Mouse (Mus musculus) midbrain, embryonic 16.5 days (tissue): ENCODE measurements around the gene Mras. TPM values are rescaled to one million over a fixed set of nuclear protein-coding genes. Genes with fewer than 3 reads are reported as not detected.

Experiments
- ATAC-seq: fragments of 200-750 bp; cut with Nextera tagmentation; 2 replicates; pipeline ENCODE4 v1.8.0; 2017; ENCODE audit warnings: moderate TSS enrichment
- H3K27ac ChIP-seq: fragments of 300-500 bp; sonication (generic); 2 replicates; pipeline ENCODE4 v1.5.1; 2014; ENCODE audit warnings: mild to moderate bottlenecking, low read length, mixed read lengths
- H3K27me3 ChIP-seq: fragments of 300-500 bp; sonication (generic); 2 replicates; pipeline ENCODE4 v1.6.1; 2014; ENCODE audit warnings: low read depth, low read length, mixed read lengths; ENCODE audit not compliant: control insufficient read depth, insufficient read depth
- H3K36me3 ChIP-seq: fragments of 300-500 bp; sonication (generic); 2 replicates; pipeline ENCODE4 v1.6.1; 2014; ENCODE audit warnings: mild to moderate bottlenecking, low read length, moderate library complexity, mixed read lengths; ENCODE audit not compliant: control insufficient read depth, insufficient read depth
- H3K4me1 ChIP-seq: fragments of 300-500 bp; sonication (generic); 2 replicates; pipeline ENCODE4 v1.6.1; 2014; ENCODE audit warnings: mild to moderate bottlenecking, low read length, mixed read lengths; ENCODE audit not compliant: control insufficient read depth, insufficient read depth
- H3K4me2 ChIP-seq: fragments of 300-500 bp; sonication (generic); 2 replicates; pipeline ENCODE4 v1.6.1; 2014; ENCODE audit warnings: mild to moderate bottlenecking, low read length, mixed read lengths
- H3K4me3 ChIP-seq: fragments of 300-500 bp; sonication (generic); 2 replicates; pipeline ENCODE4 v1.5.1; 2014; ENCODE audit warnings: low read depth, mild to moderate bottlenecking, low read length, moderate library complexity, mixed read lengths
- H3K9ac ChIP-seq: fragments of 300-500 bp; sonication (generic); 2 replicates; pipeline ENCODE4 v1.6.1; 2014; ENCODE audit warnings: low read depth, low read length, mixed read lengths
- H3K9me3 ChIP-seq: fragments of 300-500 bp; sonication (generic); replicated peaks from 2 replicates; pipeline ENCODE4 v1.6.1; 2014; ENCODE audit warnings: mild to moderate bottlenecking, low read length, mixed read lengths; ENCODE audit not compliant: control insufficient read depth, poor library complexity, severe bottlenecking
- WGBS: fragments of 180-500 bp; shearing (Covaris S2); extraction: QIAGEN DNeasy Blood & Tissue Kit; methylation state at CpG from one replicate; pipeline ENCODE4 v1.1.7; 2014; 5-methylcytosine and 5-hydroxymethylcytosine counted together
- polyA plus RNA-seq: library from polyadenylated mRNA; unstranded; fragments of >200 nt; fragmentation: Nextera tagmentation; extraction: Ambion mirVana; gene quantifications from 2 replicates; pipeline ENCODE4 v1.2.1, GENCODE M21; 2015

Mras gene
- polyA plus RNA-seq, 1 experiment from 2014 or later: 51.2 TPM

DNA sequence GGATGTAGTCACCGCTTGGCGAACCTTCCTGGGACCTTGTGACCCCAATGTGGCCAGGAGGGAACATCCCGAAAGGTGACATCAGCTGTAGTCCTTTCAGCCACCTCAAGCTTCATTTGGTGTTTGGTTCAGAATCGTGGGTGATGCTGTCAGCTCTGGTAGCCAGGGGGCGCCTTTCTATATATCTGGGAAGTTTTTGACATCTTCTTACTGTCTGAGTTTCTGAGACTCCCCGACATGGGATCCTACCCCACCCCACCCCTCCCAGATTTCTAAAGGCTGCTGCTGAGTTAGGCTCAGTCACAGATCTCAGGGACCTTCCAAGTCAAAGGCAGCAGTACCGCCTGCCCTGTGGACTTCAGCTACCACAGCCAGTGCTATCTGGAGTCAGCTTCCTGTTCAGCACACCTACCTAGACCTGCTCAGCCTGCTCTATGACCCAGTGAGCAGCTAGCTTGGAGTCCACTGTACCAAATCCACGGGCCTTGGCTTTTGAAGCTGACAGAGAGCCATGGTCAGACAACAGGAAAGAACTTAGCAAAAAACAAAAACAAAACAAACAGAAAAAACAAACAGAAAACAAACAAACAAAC, 32.6 kb upstream of the Mras start:
- H3K9ac ChIP-seq: no peak overlapping the region
- H3K36me3 ChIP-seq: peaks cover 2% of the 10 kb centered on the region; the same call in 1 of the 2 replicates
- no peaks in the 10 kb centered on the region for H3K9me3 ChIP-seq
- no peaks in the 10 kb centered on the region for H3K27me3 ChIP-seq
- WGBS: 70% methylated on average over 8 of the region's 8 CpGs
- H3K27ac ChIP-seq: no peak overlapping the region
- ATAC-seq: no peak
- H3K4me3 ChIP-seq: no peak overlapping the region
- H3K4me1 ChIP-seq: no peaks in the 10 kb centered on the region
- H3K4me2 ChIP-seq: no peak overlapping the region

DNA sequence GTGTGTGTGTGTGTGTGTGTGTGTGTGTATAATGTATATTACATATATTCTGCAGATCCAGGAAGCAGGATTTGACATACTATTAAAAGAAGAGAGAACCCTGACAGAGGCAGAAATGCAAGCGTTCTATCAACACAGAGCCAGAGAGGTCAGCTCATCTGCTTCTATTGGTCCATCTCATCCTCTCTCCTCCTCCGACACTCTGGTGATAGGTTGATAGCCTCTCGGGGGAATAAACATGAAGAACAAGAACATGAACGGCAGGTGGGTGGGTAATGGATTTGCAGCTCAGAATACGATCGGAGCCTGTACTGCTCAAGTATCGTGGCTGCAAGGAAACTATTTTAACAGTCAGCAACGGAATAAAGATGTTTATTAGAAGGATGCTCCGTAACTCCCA, 31.4 kb upstream of the Mras start:
- no peak for ATAC-seq
- Histone ChIP-seq H3K27me3 (no peaks in the 10 kb centered on the region), H3K36me3 (no peaks in the 10 kb centered on the region), H3K27ac (no peak overlapping the region), H3K4me1 (no peaks in the 10 kb centered on the region), H3K4me2 (no peak overlapping the region), H3K9me3 (no peaks in the 10 kb centered on the region), H3K4me3 (no peak overlapping the region), H3K9ac (no peak overlapping the region)
- 70% methylated on average over 9 of the region's 9 CpGs for WGBS

DNA sequence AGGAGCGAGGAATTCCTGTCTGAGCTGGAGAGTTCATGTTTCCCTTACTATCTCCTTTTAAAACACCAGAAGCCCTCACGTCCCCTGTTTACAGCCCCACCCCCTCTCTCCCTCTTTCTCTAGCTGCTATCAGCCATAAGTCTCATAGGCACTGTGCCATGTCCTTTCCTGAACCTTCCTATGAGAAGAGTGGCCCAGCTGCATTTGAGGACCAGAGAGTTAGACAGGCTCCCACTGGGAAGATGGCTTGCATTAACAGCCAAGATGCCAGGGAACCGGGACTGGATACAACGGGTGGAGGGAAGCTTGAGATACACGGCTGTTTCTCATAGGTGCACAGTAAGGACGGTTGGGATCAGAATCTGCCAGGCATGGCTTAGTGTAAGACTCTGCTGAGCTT, 27.7 kb upstream of the Mras start:
- no peak for ATAC-seq
- H3K27ac ChIP-seq: no peak overlapping the region
- H3K9ac ChIP-seq: no peak overlapping the region
- H3K4me1 ChIP-seq: no peaks in the 10 kb centered on the region
- no peaks in the 10 kb centered on the region for H3K36me3 ChIP-seq
- no peak overlapping the region for H3K4me2 ChIP-seq
- H3K9me3 ChIP-seq: no peaks in the 10 kb centered on the region
- H3K27me3 ChIP-seq: no peaks in the 10 kb centered on the region
- no peak overlapping the region for H3K4me3 ChIP-seq
- WGBS: 83% methylated on average over 6 of the region's 6 CpGs

DNA sequence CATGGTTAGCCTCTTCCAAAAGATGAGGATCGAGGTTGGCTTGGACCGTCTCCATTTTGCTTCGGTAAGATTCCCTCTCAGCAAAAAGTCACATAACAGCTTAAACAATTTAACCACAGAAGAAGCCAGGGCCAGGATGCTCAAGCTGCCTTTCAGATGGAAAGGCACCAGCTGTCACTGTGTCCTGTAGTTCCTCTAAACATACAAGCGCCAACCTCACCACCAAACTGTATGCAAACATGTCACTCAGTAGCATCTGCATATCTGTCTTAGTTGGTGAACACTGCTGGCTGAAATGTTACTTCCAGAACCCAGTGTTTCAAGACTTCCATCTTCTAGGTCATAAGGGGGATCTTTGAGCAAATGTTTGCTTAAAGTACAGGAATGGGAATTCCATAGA, 22.5 kb upstream of the Mras start:
- Histone ChIP-seq H3K4me2 (no peak overlapping the region), H3K9me3 (no peaks in the 10 kb centered on the region), H3K9ac (no peak overlapping the region), H3K4me3 (no peak overlapping the region), H3K4me1 (peaks cover 2% of the 10 kb centered on the region; the same call in 1 of the 2 replicates), H3K27me3 (no peaks in the 10 kb centered on the region), H3K36me3 (no peaks in the 10 kb centered on the region), H3K27ac (no peak overlapping the region)
- 90% methylated on average over 4 of the region's 4 CpGs for WGBS
- no peak for ATAC-seq

DNA sequence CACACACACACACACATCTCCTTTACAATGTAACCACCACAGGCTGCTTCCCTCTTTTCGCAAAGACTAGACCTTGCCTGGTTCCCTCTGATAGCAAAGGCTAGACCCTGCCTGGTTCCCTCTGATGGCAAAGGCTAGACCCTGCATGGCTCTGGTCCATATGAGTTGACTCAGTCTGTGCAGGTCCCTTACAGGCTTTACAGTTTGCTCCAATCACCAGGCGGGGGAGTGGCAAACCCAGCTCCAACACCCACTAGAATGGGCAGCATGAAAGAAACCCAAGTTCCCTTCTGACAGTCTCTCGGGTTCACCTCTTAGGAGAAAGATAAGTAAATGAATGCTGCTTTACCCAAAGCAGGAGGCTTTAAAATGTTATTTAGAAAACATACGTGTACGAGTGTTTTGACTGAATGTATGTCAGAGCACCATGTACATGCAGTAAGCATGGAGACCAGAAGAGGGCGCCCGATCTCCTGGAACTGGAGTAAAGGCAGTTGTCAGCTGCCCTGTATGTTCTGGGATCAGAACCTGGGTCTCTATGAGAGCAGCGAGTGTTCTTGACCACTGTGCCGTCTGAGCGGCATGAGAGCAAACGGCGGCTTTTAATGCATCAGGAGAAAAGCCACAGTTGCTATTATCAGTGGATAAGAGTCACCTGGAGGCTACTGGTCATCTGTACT, 21.5 kb upstream of the Mras start:
- no peak for ATAC-seq
- no peak overlapping the region for H3K27ac ChIP-seq
- H3K9ac ChIP-seq: no peak overlapping the region
- no peak overlapping the region for H3K4me2 ChIP-seq
- H3K9me3 ChIP-seq: no peaks in the 10 kb centered on the region
- WGBS: 40% methylated on average over 12 of the region's 12 CpGs
- H3K4me3 ChIP-seq: no peak overlapping the region
- H3K27me3 ChIP-seq: no peaks in the 10 kb centered on the region
- peaks cover 2% of the 10 kb centered on the region; the same call in 1 of the 2 replicates for H3K4me1 ChIP-seq
- no peaks in the 10 kb centered on the region for H3K36me3 ChIP-seq

DNA sequence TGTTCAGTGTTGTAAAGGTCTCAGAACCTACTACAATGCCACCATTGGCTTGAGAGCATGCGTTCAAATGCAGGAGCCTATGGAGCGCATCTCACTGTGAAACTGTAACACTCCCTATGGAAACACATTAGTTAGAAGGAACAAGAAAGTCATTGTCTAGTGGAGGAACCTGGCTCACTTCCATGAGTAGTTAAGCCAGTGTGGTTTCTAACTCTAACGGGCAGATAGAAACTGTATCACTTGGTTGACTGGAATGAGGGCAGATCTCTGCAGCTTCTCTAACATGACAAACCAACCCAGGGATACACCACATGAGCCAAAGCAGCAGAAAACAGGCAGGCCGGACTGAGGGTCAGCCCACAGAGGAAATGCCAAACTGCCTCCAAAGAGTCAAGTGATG, 17.0 kb upstream of the Mras start:
- no peak overlapping the region for H3K9ac ChIP-seq
- H3K27me3 ChIP-seq: peaks cover 2% of the 10 kb centered on the region; the same call in 1 of the 2 replicates
- peaks cover 2% of the 10 kb centered on the region; the same call in 1 of the 2 replicates for H3K4me1 ChIP-seq
- 83% methylated on average over 4 of the region's 4 CpGs for WGBS
- H3K9me3 ChIP-seq: no peaks in the 10 kb centered on the region
- no peak for ATAC-seq
- no peak overlapping the region for H3K4me3 ChIP-seq
- H3K4me2 ChIP-seq: no peak overlapping the region
- no peaks in the 10 kb centered on the region for H3K36me3 ChIP-seq
- H3K27ac ChIP-seq: no peak overlapping the region

DNA sequence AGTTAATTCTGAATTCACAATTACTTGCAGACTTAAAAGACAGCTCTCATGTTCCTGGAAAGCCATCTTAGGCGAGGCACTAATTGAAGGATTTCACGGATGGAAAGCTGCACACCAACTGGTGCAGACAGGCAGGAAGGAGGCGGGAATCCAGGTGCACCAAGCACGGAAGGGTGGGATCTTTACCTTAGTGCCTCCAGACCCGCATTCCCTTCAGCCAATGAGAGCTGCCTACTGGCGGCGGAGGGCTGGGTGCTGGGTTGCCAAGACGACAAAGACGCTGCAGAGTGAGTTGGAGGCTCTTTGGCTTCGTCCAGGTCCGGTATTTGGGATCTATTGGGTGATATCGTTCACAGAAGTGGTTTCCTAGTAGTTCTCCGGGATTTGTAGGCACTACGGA, 14.0 kb upstream of the Mras start, which contains the start of gene Nme9:
Gene Nme9, plus strand, starts transcription at position 315 of the 400 bp plus-strand sequence.
- Histone ChIP-seq H3K9ac (no peak within 1 kb of the TSS; the same call in 1 of the 2 replicates), H3K4me1 (peaks cover under 1% of the 10 kb centered on the region; the same call in 1 of the 2 replicates), H3K9me3 (no peaks in the 10 kb centered on the region), H3K36me3 (no peaks in the 10 kb centered on the region), H3K27me3 (peaks cover 2% of the 10 kb centered on the region; the same call in 1 of the 2 replicates), H3K4me3 (no peak within 1 kb of the TSS), H3K4me2 (peak within 1 kb of the TSS; percentile 38), H3K27ac (no peak within 1 kb of the TSS)
- no peak; the same call in 1 of the 2 replicates for ATAC-seq
- 7% methylated on average over 14 of the region's 14 CpGs for WGBS

DNA sequence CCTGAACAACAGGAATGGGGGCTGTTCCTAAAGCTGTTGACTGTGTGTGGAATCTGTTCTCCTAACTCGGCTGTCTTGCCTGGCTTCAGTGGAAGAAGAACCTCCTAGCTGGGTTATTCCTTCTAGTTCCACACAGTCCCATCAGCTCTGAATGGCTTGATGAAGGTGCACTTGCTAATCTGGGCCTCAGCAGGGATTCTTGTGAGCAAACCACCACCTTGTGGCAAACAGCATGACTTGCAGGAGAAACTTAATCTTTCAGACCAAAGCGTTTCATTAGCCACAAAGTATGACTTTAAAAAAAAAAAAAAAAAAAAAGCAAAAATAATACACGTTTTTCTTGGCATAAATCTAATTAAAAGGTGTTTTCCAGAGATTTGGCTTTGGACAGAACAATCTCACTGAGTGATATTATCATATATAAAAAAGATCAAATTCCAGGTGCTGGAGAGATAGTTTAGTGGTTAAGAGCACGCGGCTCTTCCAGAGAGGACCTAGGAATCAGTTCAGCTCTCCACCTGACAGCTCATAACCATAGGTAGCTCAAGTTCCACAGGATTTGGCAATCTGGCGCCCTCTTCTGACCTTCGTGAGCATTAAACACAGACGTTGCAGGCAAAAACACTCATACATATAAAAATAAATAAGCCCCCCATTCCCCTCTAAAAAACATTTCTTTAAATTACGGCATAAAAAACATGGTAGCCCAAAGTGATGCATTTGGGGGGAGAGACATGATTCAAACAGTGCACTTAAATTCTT, 12.9 kb upstream of the Mras start:
- H3K9me3 ChIP-seq: no peaks in the 10 kb centered on the region
- 44% methylated on average over 9 of the region's 9 CpGs for WGBS
- no peak overlapping the region for H3K4me2 ChIP-seq
- no peak overlapping the region for H3K4me3 ChIP-seq
- no peak for ATAC-seq
- H3K4me1 ChIP-seq: no peaks in the 10 kb centered on the region
- H3K36me3 ChIP-seq: no peaks in the 10 kb centered on the region
- no peak overlapping the region for H3K9ac ChIP-seq
- H3K27me3 ChIP-seq: peaks cover 2% of the 10 kb centered on the region; the same call in 1 of the 2 replicates
- no peak overlapping the region for H3K27ac ChIP-seq

DNA sequence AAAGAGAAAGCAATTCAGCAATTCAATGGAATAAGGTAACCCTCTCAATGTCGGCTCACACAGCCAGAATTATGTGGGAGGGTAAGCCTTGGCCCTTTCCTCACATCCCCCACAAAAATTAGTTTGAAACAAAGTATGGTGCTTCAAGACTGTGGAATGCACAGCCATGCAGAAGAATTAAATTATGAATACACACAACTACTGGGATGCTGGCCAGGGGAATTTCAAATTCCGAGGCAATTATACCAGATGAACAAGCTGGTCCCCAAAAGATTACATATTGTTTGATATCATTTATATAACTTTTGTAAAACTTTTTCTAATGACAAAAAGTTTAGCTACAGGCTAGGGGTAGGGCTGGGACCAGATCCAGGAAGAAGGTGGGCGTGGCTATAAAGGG, 10.1 kb upstream of the Mras start:
- H3K27ac ChIP-seq: no peak overlapping the region
- no peak for ATAC-seq
- no peaks in the 10 kb centered on the region for H3K4me1 ChIP-seq
- no peak overlapping the region for H3K4me3 ChIP-seq
- no peaks in the 10 kb centered on the region for H3K36me3 ChIP-seq
- H3K27me3 ChIP-seq: peaks cover 2% of the 10 kb centered on the region; the same call in 1 of the 2 replicates
- H3K9ac ChIP-seq: no peak overlapping the region
- H3K4me2 ChIP-seq: no peak overlapping the region
- no peaks in the 10 kb centered on the region for H3K9me3 ChIP-seq
- WGBS: 80% methylated on average over 3 of the region's 3 CpGs
